Mouse (Mus musculus) liver, postnatal 0 days (tissue): ENCODE results near the gene B3gnt2. TPM values are rescaled to one million over a fixed set of nuclear protein-coding genes. Genes with fewer than 3 reads are reported as not detected.

Experiments used
- ATAC-seq: fragments of 200-750 bp; cut with Nextera tagmentation; 2 replicates; pipeline ENCODE4 v1.8.0; 2017; ENCODE audit warnings: mild to moderate bottlenecking, moderate library complexity
- DNase-seq: peaks from one replicate; pipeline ENCODE4 v3.0.0-alpha.2; 2016
- H3K27ac ChIP-seq: fragments of 300-500 bp; sonication (generic); 2 replicates; pipeline ENCODE4 v1.5.1; 2014; ENCODE audit warnings: antibody characterized with exemption, moderate library complexity, mild to moderate bottlenecking, low read depth
- H3K27me3 ChIP-seq: fragments of 300-500 bp; sonication (generic); 2 replicates; pipeline ENCODE4 v1.6.1; 2014; ENCODE audit warnings: low read length, control low read depth, mixed read lengths; ENCODE audit not compliant: insufficient read depth
- H3K36me3 ChIP-seq: fragments of 300-500 bp; sonication (generic); replicated peaks from 2 replicates; pipeline ENCODE4 v1.6.1; 2014; ENCODE audit warnings: mild to moderate bottlenecking, control low read depth, low read length, moderate library complexity, mixed read lengths; ENCODE audit not compliant: insufficient read depth
- H3K4me1 ChIP-seq: fragments of 300-500 bp; sonication (generic); 2 replicates; pipeline ENCODE4 v1.6.1; 2014; ENCODE audit warnings: antibody characterized with exemption, mild to moderate bottlenecking, control low read depth; ENCODE audit not compliant: insufficient read depth
- H3K4me2 ChIP-seq: fragments of 300-500 bp; sonication (generic); 2 replicates; pipeline ENCODE4 v1.6.1; 2014; ENCODE audit warnings: low read depth, mild to moderate bottlenecking, low read length, moderate library complexity, mixed read lengths
- H3K4me3 ChIP-seq: fragments of 300-500 bp; sonication (generic); 2 replicates; pipeline ENCODE4 v1.5.1; 2014; ENCODE audit warnings: low read depth, low read length
- H3K9ac ChIP-seq: fragments of 300-500 bp; sonication (generic); replicated peaks from 2 replicates; pipeline ENCODE4 v1.6.1; 2014; ENCODE audit warnings: mild to moderate bottlenecking, moderate library complexity
- H3K9me3 ChIP-seq: fragments of 300-500 bp; sonication (generic); 2 replicates; pipeline ENCODE4 v1.6.1; 2016; ENCODE audit warnings: mild to moderate bottlenecking, control low read depth, low read length, mixed read lengths
- CTCF ChIP-seq: sonication (generic); IDR thresholded peaks from 2 replicates; pipeline ENCODE4 v1.5.1; 2016; ENCODE audit warnings: antibody characterized with exemption, low read depth
- EP300 ChIP-seq: IDR thresholded peaks from 2 replicates; pipeline ENCODE4 v1.6.1; 2016; ENCODE audit warnings: antibody characterized with exemption, low read depth, mild to moderate bottlenecking
- WGBS: fragments of 180-500 bp; shearing (Covaris S2); extraction: QIAGEN DNeasy Blood & Tissue Kit; methylation state at CpG from one replicate; pipeline ENCODE4 v1.1.7; 2014; ENCODE audit not compliant: insufficient replicate concordance; 5-methylcytosine and 5-hydroxymethylcytosine counted together
- polyA plus RNA-seq: library from polyadenylated mRNA; unstranded; fragments of >200 nt; fragmentation: Nextera tagmentation; extraction: Ambion mirVana; gene quantifications from 2 replicates; pipeline ENCODE4 v1.2.1, GENCODE M21; 2015

The B3gnt2 gene
- polyA plus RNA-seq, 1 experiment from 2014 or later = 10.0 TPM

GRCm38 (mm10) chr11:22821243-22821642, 39.5 kb downstream of the B3gnt2 start:
- H3K9ac ChIP-seq = no peak overlapping the region
- no peak overlapping the region for H3K4me2 ChIP-seq
- TF ChIP-seq EP300 (no peak), CTCF (no peak)
- ATAC-seq (peak; percentile 63), DNase-seq (no peak)
- no peaks in the 10 kb centered on the region for H3K36me3 ChIP-seq
- 63% methylated on average over 3 of the region's 3 CpGs for WGBS
- H3K4me1 ChIP-seq = peaks cover 9% of the 10 kb centered on the region; the same call in 1 of the 2 replicates
- no peaks in the 10 kb centered on the region for H3K27me3 ChIP-seq
- no peak overlapping the region for H3K4me3 ChIP-seq
- no peak overlapping the region for H3K27ac ChIP-seq
- no peaks in the 10 kb centered on the region for H3K9me3 ChIP-seq

- Histone ChIP-seq H3K36me3 (no peaks in the 10 kb centered on the region), H3K27me3 (no peaks in the 10 kb centered on the region), H3K9ac (no peak overlapping the region), H3K4me1 (peaks cover 16% of the 10 kb centered on the region), H3K27ac (no peak overlapping the region; the same call in 1 of the 2 replicates), H3K4me3 (no peak overlapping the region), H3K9me3 (no peaks in the 10 kb centered on the region), H3K4me2 (no peak overlapping the region)
- DNase-seq (no peak), ATAC-seq (no peak)
- TF ChIP-seq CTCF = no peak
- no peak for TF ChIP-seq EP300
- 35% methylated on average over 5 of the region's 5 CpGs for WGBS
These were observed 42.4 kb downstream of the B3gnt2 start for GRCm38 (mm10) chr11:22818371-22818770.

GRCm38 (mm10) chr11:22815877-22816276, 44.9 kb downstream of the B3gnt2 start:
- Histone ChIP-seq H3K4me1 (peaks cover 20% of the 10 kb centered on the region), H3K36me3 (no peaks in the 10 kb centered on the region), H3K9ac (no peak overlapping the region), H3K4me3 (no peak overlapping the region), H3K4me2 (no peak overlapping the region), H3K27me3 (no peaks in the 10 kb centered on the region), H3K27ac (peak overlapping the region; percentile 64), H3K9me3 (no peaks in the 10 kb centered on the region)
- DNase-seq = no peak
- ATAC-seq = peak; percentile 26; the same call in 1 of the 2 replicates
- TF ChIP-seq EP300 (no peak), CTCF (no peak)
- WGBS = 76% methylated on average over 7 of the region's 7 CpGs

- H3K4me1 ChIP-seq = peaks cover 23% of the 10 kb centered on the region
- no peak overlapping the region for H3K4me3 ChIP-seq
- no peaks in the 10 kb centered on the region for H3K9me3 ChIP-seq
- no peaks in the 10 kb centered on the region for H3K36me3 ChIP-seq
- peak overlapping the region; percentile 64 for H3K27ac ChIP-seq
- no peak for ATAC-seq
- H3K9ac ChIP-seq = no peak overlapping the region
- no peak for DNase-seq
- no peaks in the 10 kb centered on the region for H3K27me3 ChIP-seq
- TF ChIP-seq CTCF = no peak
- no peak for TF ChIP-seq EP300
- no peak overlapping the region for H3K4me2 ChIP-seq
These were observed 45.6 kb downstream of the B3gnt2 start for GRCm38 (mm10) chr11:22815143-22815542.

GRCm38 (mm10) chr11:22813921-22814704, 46.6 kb downstream of the B3gnt2 start:
- Histone ChIP-seq H3K9me3 (no peaks in the 10 kb centered on the region), H3K4me3 (no peak overlapping the region), H3K36me3 (no peaks in the 10 kb centered on the region), H3K9ac (no peak overlapping the region), H3K27me3 (no peaks in the 10 kb centered on the region), H3K27ac (peak overlapping the region; percentile 81), H3K4me2 (peak overlapping the region; percentile 46), H3K4me1 (peaks cover 32% of the 10 kb centered on the region)
- WGBS = 40% methylated on average over 5 of the region's 5 CpGs
- ATAC-seq (peak; percentile 51), DNase-seq (no peak)
- no peak for TF ChIP-seq CTCF
- TF ChIP-seq EP300 = peak; percentile 20; the same call in 1 of the 2 replicates

- no peak for DNase-seq
- peak overlapping the region; percentile 81 for H3K27ac ChIP-seq
These were observed 47.3 kb downstream of the B3gnt2 start for GRCm38 (mm10) chr11:22813427-22813826.

More at GRCm38 (mm10) chr11:22813427-22813826, 47.3 kb downstream of the B3gnt2 start:
- Histone ChIP-seq H3K4me2 (peak overlapping the region; percentile 46), H3K9me3 (no peaks in the 10 kb centered on the region), H3K4me3 (no peak overlapping the region), H3K4me1 (peaks cover 33% of the 10 kb centered on the region), H3K9ac (no peak overlapping the region), H3K27me3 (no peaks in the 10 kb centered on the region), H3K36me3 (no peaks in the 10 kb centered on the region)
- 33% methylated on average over 3 of the region's 3 CpGs for WGBS
- no peak for TF ChIP-seq EP300
- TF ChIP-seq CTCF = no peak
- peak; percentile 59 for ATAC-seq
